8 mouse cellular contexts compared by ENCODE assay signal in the genomic region with DNA sequence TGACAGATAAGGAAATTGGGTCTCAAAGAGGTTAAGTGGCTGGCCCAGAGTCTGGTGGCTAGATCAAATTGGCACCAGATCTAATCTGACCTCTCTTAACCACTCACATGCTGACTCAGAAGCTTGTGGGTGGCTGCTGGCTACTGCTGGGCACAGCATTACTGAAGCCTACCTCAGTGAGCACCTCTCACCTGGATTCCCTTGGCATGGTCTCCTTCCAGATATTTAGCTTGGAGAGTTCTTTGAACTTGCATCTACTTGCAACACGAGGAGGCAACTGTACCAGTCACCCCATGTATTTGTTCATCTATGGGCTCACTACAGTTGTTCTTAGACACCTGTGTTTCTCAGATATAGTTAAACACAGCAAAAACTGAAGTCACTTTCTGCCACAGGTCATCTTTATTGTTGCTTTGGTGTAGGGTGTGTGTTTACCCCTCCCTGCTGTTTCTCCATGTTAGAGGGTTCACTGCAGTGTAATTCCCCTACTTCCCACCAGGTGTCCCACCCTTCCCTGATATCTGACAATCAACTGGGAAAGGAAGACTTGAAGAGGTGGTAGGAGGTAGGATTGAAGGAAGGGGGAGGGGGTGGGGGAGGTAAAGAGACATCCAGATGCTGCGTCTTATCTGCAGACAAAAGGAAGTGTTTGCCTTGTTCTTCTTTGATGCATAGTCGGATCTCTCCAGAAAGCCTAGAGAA.
A peak's percentile ranks its signal among the peaks of the same experiment; 100 is the strongest.
DNase-seq lines count a peak whose midpoint lies in the region; ATAC-seq lines count a peak whose summit lies in the region.
"Had no signal": no experiment of that assay in that cellular context is flagged by ENCODE, and none has a peak within 500 bp of the region (broad histone marks: within the 10 kb centered on the region; RNA-seq: fewer than 3 reads in every experiment).

No protein-coding gene starts in this region.

- no peaks in the 10 kb centered on the region for H3K27me3 ChIP-seq in embryonic facial prominence, embryonic 11.5 days (ENCODE audit: control insufficient read depth, insufficient read depth, low read length)
- no peaks in the 10 kb centered on the region for H3K27me3 ChIP-seq in hindbrain, embryonic 11.5 days (ENCODE audit: control insufficient read depth, insufficient read depth, low read length)
- H3K27me3 ChIP-seq: liver, embryonic 13.5 days had no signal

- H3K4me3 ChIP-seq in embryonic facial prominence, embryonic 11.5 days (ENCODE audit: low read depth, low read length) = no peak overlapping the region
- no peak overlapping the region for H3K4me3 ChIP-seq in hindbrain, embryonic 11.5 days (ENCODE audit: low read depth, low read length)
- H3K4me3 ChIP-seq: liver, embryonic 13.5 days had no signal

- no peaks in the 10 kb centered on the region for H3K9me3 ChIP-seq in embryonic facial prominence, embryonic 11.5 days (replicated peaks; ENCODE audit: control insufficient read depth, low read length)
- no peaks in the 10 kb centered on the region for H3K9me3 ChIP-seq in hindbrain, embryonic 11.5 days (ENCODE audit: control insufficient read depth, low read length)
- H3K9me3 ChIP-seq: liver, embryonic 13.5 days had no signal

- peak; percentile 20; the same call in 1 of the 2 replicates for ATAC-seq in embryonic facial prominence, embryonic 11.5 days (replicated peaks; ENCODE audit: insufficient number of reproducible peaks, low FRiP score, low TSS enrichment, low read depth)
- 0 out of 2 replicates have a peak, but pooled peaks have one; percentile 61 for ATAC-seq in hindbrain, embryonic 11.5 days (ENCODE audit: low FRiP score)
- ATAC-seq in megakaryocyte, adult 5-6 weeks (ENCODE audit: poor library complexity, severe bottlenecking) = peak; percentile 54

- no peaks in the 10 kb centered on the region for H3K36me3 ChIP-seq in embryonic facial prominence, embryonic 11.5 days (replicated peaks; ENCODE audit: control insufficient read depth, insufficient read depth, low read depth, low read length)
- no peaks in the 10 kb centered on the region for H3K36me3 ChIP-seq in hindbrain, embryonic 11.5 days (ENCODE audit: control insufficient read depth, insufficient read depth, low read length)
- H3K36me3 ChIP-seq: liver, embryonic 13.5 days had no signal

- WGBS in embryonic facial prominence, embryonic 11.5 days = 26% methylated on average over 3 of the region's 3 CpGs
- 30% methylated on average over 3 of the region's 3 CpGs for WGBS in hindbrain, embryonic 11.5 days

- no peak overlapping the region for H3K4me2 ChIP-seq in embryonic facial prominence, embryonic 11.5 days (ENCODE audit: low read depth, low read length)
- no peak overlapping the region for H3K4me2 ChIP-seq in hindbrain, embryonic 11.5 days (replicated peaks; ENCODE audit: low read depth, low read length)
- H3K4me2 ChIP-seq: liver, embryonic 13.5 days had no signal

- no peak overlapping the region for H3K27ac ChIP-seq in embryonic facial prominence, embryonic 11.5 days (replicated peaks; ENCODE audit: low read depth, low read length)
- no peak overlapping the region for H3K27ac ChIP-seq in hindbrain, embryonic 11.5 days (ENCODE audit: low read depth, low read length)
- H3K27ac ChIP-seq: liver, embryonic 13.5 days had no signal

- no peaks in the 10 kb centered on the region for H3K4me1 ChIP-seq in embryonic facial prominence, embryonic 11.5 days (ENCODE audit: control insufficient read depth, insufficient read depth, low read length)
- no peaks in the 10 kb centered on the region for H3K4me1 ChIP-seq in hindbrain, embryonic 11.5 days (replicated peaks; ENCODE audit: control insufficient read depth, insufficient read depth, low read length)

- DNase-seq in MEL-GATA-1-ER (ENCODE audit: extremely low read depth, low read depth) = peak; percentile 20
- peak; percentile 33 for DNase-seq in adrenal gland, postnatal 25 days
- peak; percentile 77 for DNase-seq in embryonic facial prominence, embryonic 11.5 days (ENCODE audit: low spot score)
- peak; percentile 71 for DNase-seq in hindbrain, embryonic 11.5 days (ENCODE audit: low spot score)
- DNase-seq in layer of hippocampus, postnatal 14 days (ENCODE audit: low spot score in 2 of 2) = peak; percentile 74 to 78
- peak; percentile 2 for DNase-seq in skeletal muscle tissue, adult 2 months (ENCODE audit: low read depth, low spot score)
- DNase-seq: liver, embryonic 13.5 days had no signal

- no peak overlapping the region for H3K9ac ChIP-seq in embryonic facial prominence, embryonic 11.5 days (replicated peaks; ENCODE audit: low read length)
- H3K9ac ChIP-seq in hindbrain, embryonic 11.5 days (ENCODE audit: low read depth, low read length) = no peak overlapping the region
- H3K9ac ChIP-seq: liver, embryonic 13.5 days had no signal

Comparison
In these comparisons a context has a peak if more than half of its experiments do, and no peak if none do; other contexts are left out.
1. DNase-seq: peak in every context shown above with its lines; median percentile 77 in embryonic facial prominence, embryonic 11.5 days; 76 in layer of hippocampus, postnatal 14 days; 71 in hindbrain, embryonic 11.5 days; 33 in adrenal gland, postnatal 25 days; 20 in MEL-GATA-1-ER; 2 in skeletal muscle tissue, adult 2 months.